Mouse (Mus musculus) ovary, postnatal 14 days (tissue): Measurements from ENCODE around the gene Cela1.

Source experiments
- DNase-seq: peaks from one replicate; pipeline ENCODE4 v3.0.0; 2022; ENCODE audit warnings: low spot score

Gene Cela1

DNA sequence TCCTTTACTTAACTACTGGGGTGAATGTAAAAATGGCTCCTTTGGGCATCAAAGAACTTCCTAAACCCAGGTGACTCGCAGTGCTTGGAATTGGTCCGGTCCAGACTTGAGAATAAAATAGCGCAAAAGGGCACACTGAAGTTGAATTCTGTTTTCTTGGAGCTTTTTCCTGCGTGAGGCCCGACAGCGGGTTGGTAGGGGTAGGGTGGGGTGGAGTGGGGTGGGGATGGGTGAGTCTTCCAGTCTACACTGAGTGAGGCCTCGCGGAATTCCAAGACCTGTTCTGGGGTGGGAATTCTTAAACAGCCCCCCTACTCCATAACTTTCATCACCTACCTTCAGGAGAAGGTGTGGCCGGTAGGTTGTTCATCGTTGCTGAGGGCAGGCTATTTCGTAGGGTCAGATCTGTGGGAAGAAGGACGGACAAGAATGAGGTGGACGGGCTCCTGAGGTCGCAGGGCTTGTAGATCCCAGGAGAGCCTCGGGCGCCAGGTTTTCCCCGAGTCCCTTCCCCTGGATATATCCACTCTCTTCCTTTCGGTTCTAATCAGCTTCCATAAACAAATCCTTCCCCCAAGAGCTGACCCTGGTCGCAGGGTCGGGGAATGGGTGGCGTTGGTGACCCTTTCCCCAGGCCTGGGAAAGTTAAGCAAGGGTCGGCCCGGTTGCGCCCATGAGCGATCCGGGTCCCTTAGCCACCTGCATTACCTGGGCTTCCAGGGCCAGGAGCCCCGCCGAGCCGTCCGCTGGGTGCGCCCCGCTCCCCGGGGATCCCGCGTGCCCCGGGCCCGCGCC, 51.7 kb downstream of the Cela1 start:
- no peak for DNase-seq

DNA sequence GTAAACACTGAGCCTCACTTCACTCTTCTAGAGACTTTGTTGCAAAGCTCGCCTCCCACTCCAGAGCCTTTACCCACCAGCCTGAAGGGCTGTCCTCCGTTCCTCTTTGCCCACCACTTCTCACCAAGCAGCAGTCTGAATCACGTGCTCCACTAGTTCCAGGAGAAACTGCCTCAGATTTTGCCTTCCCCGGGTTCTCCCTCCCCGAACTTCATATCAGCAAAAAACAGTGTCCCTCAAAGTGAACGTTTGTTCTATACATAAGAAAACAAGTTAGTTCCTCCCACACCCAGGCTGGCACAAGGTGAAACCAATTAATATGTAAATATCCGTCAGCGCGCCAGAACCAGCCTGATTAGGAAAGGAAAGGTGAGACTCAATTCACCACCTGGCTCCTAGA, 52.5 kb downstream of the Cela1 start:
- DNase-seq = no peak

DNA sequence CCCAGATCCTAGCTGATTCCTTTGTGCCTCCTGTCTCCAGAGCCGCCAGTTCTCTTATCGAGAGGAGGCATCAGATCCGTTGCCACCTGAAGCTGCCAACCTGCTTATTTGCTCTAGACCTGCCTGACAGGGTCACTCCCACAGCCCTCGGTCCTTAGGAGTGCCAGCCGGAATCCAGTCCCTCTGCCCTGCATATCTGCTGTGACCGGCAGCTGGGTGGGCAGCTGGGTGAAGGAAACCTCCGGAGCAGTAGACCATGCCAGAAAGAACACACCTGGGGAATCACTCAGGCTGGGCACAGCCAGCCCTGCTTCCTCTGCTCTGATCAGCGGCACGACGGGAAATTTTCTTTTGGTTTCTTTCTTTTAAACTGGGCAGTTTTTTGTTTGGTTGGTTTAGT, 54.4 kb downstream of the Cela1 start:
- DNase-seq = no peak

DNA sequence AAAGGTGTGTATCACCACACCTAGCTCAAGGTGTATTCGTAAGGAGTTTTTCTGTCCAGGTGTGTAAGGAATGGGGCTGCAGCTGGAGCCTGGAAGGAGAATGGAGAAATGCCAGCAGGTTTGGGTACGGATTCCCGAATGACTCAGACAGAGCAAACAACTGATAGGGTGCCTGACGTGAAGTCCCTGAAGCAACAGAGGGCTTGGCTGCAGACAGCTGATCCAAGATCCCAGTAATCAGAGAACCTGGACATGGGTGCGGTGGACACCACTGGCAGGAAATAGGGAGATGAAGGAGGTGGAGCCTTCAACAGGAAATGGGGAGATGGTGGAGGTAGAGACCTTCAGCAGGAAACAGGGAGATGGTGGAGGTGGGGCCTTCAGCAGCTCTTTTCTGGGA, 55.4 kb downstream of the Cela1 start:
- DNase-seq = no peak

DNA sequence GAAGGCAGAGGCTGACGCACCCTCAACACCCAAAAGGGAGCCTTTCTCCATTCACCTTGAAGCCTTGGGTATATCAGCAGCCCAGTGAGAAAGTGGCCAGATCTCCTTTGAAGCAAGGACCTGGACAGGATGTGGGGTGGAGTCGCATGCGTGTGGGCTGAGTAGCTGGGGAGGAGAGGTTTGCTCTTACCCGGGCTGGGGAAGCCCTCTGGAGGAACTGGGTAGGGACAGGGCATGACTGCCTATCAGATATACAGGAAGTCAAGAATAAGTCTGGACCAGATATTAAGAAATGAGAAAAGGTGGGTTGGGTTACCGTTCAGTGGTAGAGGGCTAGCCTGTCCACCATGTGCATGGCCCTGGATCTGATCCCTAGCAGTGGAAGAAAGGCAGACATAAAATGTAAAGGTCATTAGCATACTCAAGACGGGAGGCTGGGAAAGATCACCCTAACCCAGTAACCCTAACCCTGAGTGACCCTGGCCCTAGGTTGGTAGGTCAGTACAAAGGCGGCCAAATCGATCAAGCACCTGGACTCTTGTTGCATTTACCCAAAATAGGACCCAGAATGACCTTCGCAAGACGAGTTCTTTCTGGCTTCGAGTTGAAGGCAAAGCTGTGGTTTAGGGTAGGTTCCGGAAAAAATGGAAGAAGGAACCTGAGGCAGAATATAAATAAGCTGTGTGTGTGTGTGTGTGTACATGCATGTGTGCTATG, 56.1 kb downstream of the Cela1 start:
- DNase-seq = no peak

DNA sequence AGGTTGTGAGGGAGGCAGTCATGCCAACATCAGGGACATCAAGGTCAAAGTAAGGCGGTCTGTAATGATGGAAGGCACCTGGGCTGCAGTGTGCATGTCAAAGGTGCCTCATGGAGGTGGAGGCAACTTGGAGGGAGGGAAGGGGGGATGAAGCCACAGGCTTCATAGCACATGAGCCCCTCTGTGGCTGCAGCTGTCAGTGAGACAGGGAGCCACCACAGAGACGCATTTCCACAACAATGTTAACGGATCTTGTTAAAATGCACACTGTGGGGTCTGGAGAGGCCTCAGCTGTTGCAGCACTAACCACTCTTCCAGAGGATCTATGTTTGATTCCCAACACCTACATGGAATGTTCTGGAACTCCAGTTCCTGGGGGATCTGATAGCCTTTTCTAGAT, 57.6 kb downstream of the Cela1 start:
- DNase-seq = no peak

DNA sequence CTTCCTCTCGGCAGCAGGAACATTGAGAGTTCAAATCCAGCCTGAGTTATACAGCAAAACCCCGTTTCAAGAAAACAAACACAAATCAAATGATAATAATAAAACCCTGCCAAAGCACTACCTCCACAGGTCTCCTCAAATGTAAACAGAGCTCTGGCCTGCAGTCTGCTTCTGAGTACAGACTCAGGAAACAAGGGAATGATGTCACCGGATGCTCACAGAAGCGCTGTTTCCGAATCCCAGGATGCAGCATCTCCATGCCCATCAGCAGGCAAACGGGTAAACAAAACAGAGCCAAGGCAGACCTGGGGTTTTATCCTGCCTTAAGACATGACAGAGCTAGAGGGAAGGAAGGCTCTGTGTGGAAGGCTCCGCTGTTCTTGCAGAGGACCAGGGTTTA, 58.9 kb downstream of the Cela1 start:
- no peak for DNase-seq

DNA sequence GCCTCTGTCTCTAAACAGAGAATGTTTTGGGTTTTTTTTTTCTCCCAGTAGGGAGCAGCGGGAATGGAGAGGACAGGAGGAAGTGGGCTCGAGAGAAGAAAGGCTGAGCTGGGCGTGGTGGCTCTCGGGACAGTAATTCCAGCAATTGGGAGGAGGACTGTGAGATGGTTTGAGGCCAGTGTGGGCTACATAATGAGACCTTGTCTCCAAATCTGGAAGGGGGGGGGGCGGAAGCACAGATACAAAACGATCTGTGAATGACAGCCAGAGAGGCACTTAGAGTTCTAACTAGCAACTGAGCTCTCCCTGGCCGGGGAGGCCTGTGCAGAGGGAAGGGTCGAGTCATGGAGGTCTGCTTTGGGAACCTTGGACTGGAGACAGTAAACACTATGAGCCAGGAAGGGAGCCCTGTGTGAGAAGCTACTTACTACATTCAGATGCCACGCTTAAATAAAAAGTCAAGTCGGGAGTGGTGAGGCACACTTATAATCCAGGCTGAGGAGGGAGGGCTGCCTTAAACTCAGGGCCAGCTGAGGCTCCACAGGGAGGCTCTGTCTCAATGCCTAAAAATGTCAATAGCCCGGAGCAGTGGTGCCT, 59.8 kb downstream of the Cela1 start:
- DNase-seq = no peak

DNA sequence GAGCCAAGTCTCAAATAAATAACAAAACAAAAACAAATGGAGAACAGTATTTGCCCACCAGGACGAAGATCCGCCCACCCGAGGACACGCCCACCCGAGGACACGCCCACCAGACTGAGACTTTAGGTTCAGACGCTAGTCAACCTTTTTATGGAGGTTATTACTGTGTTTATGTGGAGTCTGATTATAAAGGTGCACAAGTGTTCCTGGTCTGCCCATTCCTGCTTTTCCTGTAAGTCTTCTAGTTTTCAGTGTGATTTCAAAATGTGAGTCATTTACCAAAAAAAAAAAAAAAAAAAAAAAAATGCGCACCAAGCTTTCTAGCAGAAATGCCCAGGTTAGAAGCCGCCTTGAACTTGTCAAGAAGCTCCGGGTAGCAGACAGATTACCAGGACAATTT, 60.4 kb downstream of the Cela1 start:
- no peak for DNase-seq

DNA sequence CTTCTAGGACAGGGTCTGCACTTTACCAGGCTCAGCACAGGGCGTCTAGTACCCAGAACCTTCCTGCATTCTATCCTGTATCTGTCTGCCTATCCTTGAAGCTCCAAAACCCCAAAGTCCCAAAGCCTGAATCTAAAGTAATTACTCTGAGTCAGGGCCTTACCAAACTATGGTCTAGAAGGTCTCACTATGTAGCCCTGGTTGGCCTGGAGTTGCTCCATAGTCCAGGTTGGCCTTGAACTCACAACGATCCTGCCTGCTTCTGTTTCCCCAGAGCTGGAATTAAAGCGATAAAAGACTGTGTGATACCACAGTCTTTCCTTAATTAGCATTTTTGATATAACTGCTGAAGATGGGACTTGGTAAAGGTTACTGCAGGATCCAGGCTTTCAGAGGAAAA, 63.3 kb downstream of the Cela1 start:
- no peak for DNase-seq
